Mouse (Mus musculus) intestine, postnatal 0 days (tissue): Measurements from ENCODE around the gene Msantd1. TPM values are rescaled to one million over a fixed set of nuclear protein-coding genes. Genes with fewer than 3 reads are reported as not detected.

Experiments used
- ATAC-seq: fragments of 200-750 bp; cut with Nextera tagmentation; 2 replicates; pipeline ENCODE4 v1.8.0; 2017; ENCODE audit warnings: mild to moderate bottlenecking, moderate TSS enrichment, moderate library complexity
- H3K27ac ChIP-seq: fragments of 300-500 bp; sonication (generic); 2 replicates; pipeline ENCODE4 v1.5.1; 2014; ENCODE audit warnings: mild to moderate bottlenecking, low read depth, low read length, moderate library complexity
- H3K27me3 ChIP-seq: fragments of 300-500 bp; sonication (generic); replicated peaks from 2 replicates; pipeline ENCODE4 v1.6.1; 2014; ENCODE audit warnings: low read length, mixed read lengths; ENCODE audit not compliant: control insufficient read depth, insufficient read depth
- H3K36me3 ChIP-seq: fragments of 300-500 bp; sonication (generic); 2 replicates; pipeline ENCODE4 v1.6.1; 2014; ENCODE audit warnings: mild to moderate bottlenecking, moderate library complexity; ENCODE audit not compliant: control insufficient read depth, insufficient read depth
- H3K4me1 ChIP-seq: fragments of 300-500 bp; sonication (generic); replicated peaks from 2 replicates; pipeline ENCODE4 v1.6.1; 2014; ENCODE audit warnings: antibody characterized with exemption, low read length, mixed read lengths; ENCODE audit not compliant: control insufficient read depth, insufficient read depth
- H3K4me2 ChIP-seq: fragments of 300-500 bp; sonication (generic); replicated peaks from 2 replicates; pipeline ENCODE4 v1.6.1; 2014; ENCODE audit warnings: low read depth, mild to moderate bottlenecking, moderate library complexity
- H3K4me3 ChIP-seq: fragments of 300-500 bp; sonication (generic); 2 replicates; pipeline ENCODE4 v1.5.1; 2014; ENCODE audit warnings: low read depth, low read length
- H3K9ac ChIP-seq: fragments of 300-500 bp; sonication (generic); 2 replicates; pipeline ENCODE4 v1.6.1; 2014; ENCODE audit warnings: mild to moderate bottlenecking, low read depth, low read length
- H3K9me3 ChIP-seq: fragments of 300-500 bp; sonication (generic); 2 replicates; pipeline ENCODE4 v1.6.1; 2016; ENCODE audit warnings: mixed run types; ENCODE audit not compliant: control insufficient read depth
- CTCF ChIP-seq: sonication (generic); IDR thresholded peaks from 2 replicates; pipeline ENCODE4 v1.5.1; 2016; ENCODE audit warnings: low read depth, mild to moderate bottlenecking, control low read depth, antibody characterized with exemption, moderate library complexity
- WGBS: fragments of 180-500 bp; shearing (Covaris S2); extraction: QIAGEN DNeasy Blood & Tissue Kit; methylation state at CpG from one replicate; pipeline ENCODE4 v1.1.7; 2014; 5-methylcytosine and 5-hydroxymethylcytosine counted together
- polyA plus RNA-seq: library from polyadenylated mRNA; unstranded; fragments of >200 nt; fragmentation: Nextera tagmentation; extraction: Ambion mirVana; gene quantifications from 2 replicates; pipeline ENCODE4 v1.2.1, GENCODE M21; 2015

Gene Msantd1
- polyA plus RNA-seq, 1 experiment from 2014 or later = 0.51 TPM

- no peak overlapping the region for H3K9ac ChIP-seq
- no peaks in the 10 kb centered on the region for H3K9me3 ChIP-seq
- TF ChIP-seq CTCF = no peak
- no peaks in the 10 kb centered on the region for H3K36me3 ChIP-seq
- no peak for ATAC-seq
- 56% methylated on average over 5 of the region's 5 CpGs for WGBS
- H3K4me1 ChIP-seq = no peaks in the 10 kb centered on the region
- H3K4me2 ChIP-seq = no peak overlapping the region
- H3K27ac ChIP-seq = no peak overlapping the region
- H3K4me3 ChIP-seq = no peak overlapping the region
- no peaks in the 10 kb centered on the region for H3K27me3 ChIP-seq
Observed at GRCm38 (mm10) chr5:34955630-34956029, 47.8 kb downstream of the Msantd1 start.

DNA sequence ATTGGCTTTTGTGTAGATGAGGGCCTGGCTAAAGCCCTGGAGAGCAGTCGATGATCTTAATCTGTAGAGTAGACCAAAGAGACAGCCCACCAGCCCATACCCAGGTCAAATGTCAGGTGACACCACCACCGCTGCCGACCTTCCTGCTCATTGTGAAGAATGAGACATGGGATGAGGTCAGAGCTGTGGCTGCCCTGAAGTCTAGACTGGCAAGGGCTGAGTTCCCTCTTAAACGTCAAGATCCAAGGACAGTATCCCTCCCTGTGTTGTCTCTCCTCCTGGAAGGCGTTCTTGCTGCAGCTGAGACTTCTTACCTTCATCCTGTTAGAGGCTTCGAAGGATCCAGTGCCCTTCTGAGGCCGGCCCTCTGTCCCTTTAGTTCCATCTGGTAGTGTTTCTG, 48.3 kb downstream of the Msantd1 start:
- H3K9ac ChIP-seq = no peak overlapping the region
- H3K27ac ChIP-seq = no peak overlapping the region
- no peaks in the 10 kb centered on the region for H3K27me3 ChIP-seq
- H3K36me3 ChIP-seq = no peaks in the 10 kb centered on the region
- no peak overlapping the region for H3K4me3 ChIP-seq
- 82% methylated on average over 7 of the region's 7 CpGs for WGBS
- no peaks in the 10 kb centered on the region for H3K9me3 ChIP-seq
- no peaks in the 10 kb centered on the region for H3K4me1 ChIP-seq
- ATAC-seq = no peak
- H3K4me2 ChIP-seq = no peak overlapping the region
- no peak for TF ChIP-seq CTCF

GRCm38 (mm10) chr5:34957015-34957414, 49.2 kb downstream of the Msantd1 start:
- Histone ChIP-seq H3K27ac (no peak overlapping the region), H3K4me1 (no peaks in the 10 kb centered on the region), H3K4me2 (no peak overlapping the region), H3K9me3 (no peaks in the 10 kb centered on the region), H3K36me3 (no peaks in the 10 kb centered on the region; the same call in 1 of the 2 replicates), H3K27me3 (no peaks in the 10 kb centered on the region), H3K9ac (no peak overlapping the region), H3K4me3 (no peak overlapping the region)
- 66% methylated on average over 2 of the region's 2 CpGs for WGBS
- no peak for TF ChIP-seq CTCF
- ATAC-seq = no peak

DNA sequence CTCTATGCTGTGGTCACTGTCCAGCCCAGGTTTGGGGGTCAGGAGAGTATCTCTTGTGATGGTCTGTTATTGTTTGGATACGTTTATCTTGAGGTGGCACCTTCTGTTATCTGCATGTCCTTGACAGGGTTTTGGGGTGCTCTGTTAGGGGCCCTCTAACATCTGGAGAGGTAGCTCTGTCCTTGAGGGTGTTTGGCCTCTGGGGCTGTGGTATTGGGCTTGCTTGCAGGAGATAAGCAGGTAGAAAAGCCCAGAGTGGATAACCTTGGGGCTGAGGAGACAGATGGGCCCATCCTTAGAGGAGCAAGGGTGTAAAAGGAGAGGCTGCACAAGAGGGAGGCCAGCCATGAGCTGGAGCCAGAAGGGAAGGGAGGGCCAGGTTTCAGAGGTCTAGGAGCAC, 52.2 kb downstream of the Msantd1 start:
- Histone ChIP-seq H3K4me3 (no peak overlapping the region), H3K27ac (no peak overlapping the region), H3K9me3 (no peaks in the 10 kb centered on the region), H3K4me2 (no peak overlapping the region), H3K36me3 (peaks cover 3% of the 10 kb centered on the region), H3K27me3 (no peaks in the 10 kb centered on the region), H3K4me1 (no peaks in the 10 kb centered on the region), H3K9ac (no peak overlapping the region)
- TF ChIP-seq CTCF = no peak
- 65% methylated on average over 1 of the region's 1 CpGs for WGBS
- no peak for ATAC-seq

DNA sequence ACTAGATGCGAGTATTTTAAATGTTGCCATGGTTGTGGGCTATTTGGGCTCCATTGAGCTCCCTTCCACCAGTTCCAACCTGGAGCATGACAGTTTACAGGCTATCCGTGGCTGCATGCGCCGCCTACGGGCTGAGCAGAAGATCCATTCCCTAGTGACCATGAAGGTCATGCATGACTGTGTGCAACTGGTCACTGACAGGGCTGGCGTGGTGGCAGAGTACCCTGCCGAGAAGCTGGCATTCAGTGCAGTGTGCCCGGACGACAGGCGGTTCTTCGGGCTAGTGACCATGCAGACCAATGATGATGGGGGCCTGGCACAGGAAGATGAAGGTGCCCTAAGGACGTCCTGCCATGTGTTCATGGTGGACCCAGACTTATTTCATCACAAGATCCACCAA, 57.7 kb downstream of the Msantd1 start:
- no peak overlapping the region for H3K4me3 ChIP-seq
- peaks cover 10% of the 10 kb centered on the region for H3K36me3 ChIP-seq
- H3K9ac ChIP-seq = no peak overlapping the region
- ATAC-seq = no peak
- WGBS = 95% methylated on average over 12 of the region's 12 CpGs
- H3K9me3 ChIP-seq = no peaks in the 10 kb centered on the region
- H3K27me3 ChIP-seq = no peaks in the 10 kb centered on the region
- no peaks in the 10 kb centered on the region for H3K4me1 ChIP-seq
- TF ChIP-seq CTCF = no peak
- no peak overlapping the region for H3K27ac ChIP-seq
- no peak overlapping the region for H3K4me2 ChIP-seq

DNA sequence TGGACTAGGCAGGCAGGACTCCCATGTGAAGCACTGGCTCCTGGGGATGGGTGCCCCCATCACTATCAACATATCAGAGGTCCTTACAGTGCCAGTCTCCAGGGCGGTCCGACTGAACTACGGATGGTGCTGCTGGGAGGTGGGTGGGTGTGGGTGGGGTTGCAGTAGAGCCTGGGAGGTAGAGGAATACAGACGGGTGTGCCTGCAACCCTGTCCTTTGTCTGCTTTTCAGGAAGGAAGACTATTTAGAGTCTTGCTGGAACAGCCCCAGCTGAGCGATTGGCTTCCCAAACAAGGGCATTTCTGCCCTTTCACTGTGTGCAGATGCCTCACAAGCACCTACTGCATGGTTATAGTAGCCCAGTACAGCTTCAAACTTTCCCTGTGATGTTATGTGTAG, 60.6 kb downstream of the Msantd1 start:
- Histone ChIP-seq H3K9ac (no peak overlapping the region), H3K36me3 (peaks cover 10% of the 10 kb centered on the region), H3K9me3 (no peaks in the 10 kb centered on the region), H3K27me3 (no peaks in the 10 kb centered on the region), H3K4me1 (no peaks in the 10 kb centered on the region), H3K4me2 (no peak overlapping the region), H3K4me3 (no peak overlapping the region), H3K27ac (no peak overlapping the region)
- ATAC-seq = no peak
- WGBS = 80% methylated on average over 5 of the region's 5 CpGs
- no peak for TF ChIP-seq CTCF

DNA sequence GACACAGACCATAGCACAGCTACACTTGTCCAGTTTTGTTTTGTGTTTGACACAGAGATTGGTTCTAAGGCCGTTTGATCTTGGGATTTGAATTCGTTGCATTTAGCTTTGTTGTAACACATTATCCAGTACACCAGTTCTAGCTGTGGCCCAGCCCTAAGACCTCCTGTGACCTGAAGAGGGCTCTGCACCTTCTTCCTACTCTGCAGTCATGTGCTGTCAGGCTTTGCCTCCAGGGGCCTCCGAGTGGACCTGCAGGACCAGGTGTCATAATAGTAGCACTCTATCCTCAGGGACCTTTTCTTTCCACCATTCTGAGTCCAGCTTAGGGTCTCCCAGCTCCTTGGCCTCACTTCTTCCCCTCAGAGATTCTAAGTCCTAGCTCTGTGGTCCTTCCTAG, 64.7 kb downstream of the Msantd1 start:
- no peak overlapping the region for H3K9ac ChIP-seq
- H3K4me3 ChIP-seq = no peak overlapping the region
- no peak overlapping the region for H3K27ac ChIP-seq
- H3K9me3 ChIP-seq = no peaks in the 10 kb centered on the region
- H3K27me3 ChIP-seq = peaks cover 10% of the 10 kb centered on the region; the same call in 1 of the 2 replicates
- no peaks in the 10 kb centered on the region for H3K4me1 ChIP-seq
- peaks cover 4% of the 10 kb centered on the region; the same call in 1 of the 2 replicates for H3K36me3 ChIP-seq
- H3K4me2 ChIP-seq = no peak overlapping the region
- TF ChIP-seq CTCF = no peak
- WGBS = 78% methylated on average over 3 of the region's 3 CpGs
- no peak for ATAC-seq

Other genes starting within 250 kb of the Msantd1 start
- gene Nop14, start 247.9 kb upstream of the Msantd1 start, polyA plus RNA-seq = 12.5 and 13.8 TPM in 2 replicates
- 1.1 and 2.0 TPM in 2 replicates for gene Grk4, start 247.6 kb upstream of the Msantd1 start, polyA plus RNA-seq
- gene Htt, start 146.3 kb upstream of the Msantd1 start, polyA plus RNA-seq = 3.7 and 4.3 TPM in 2 replicates
- 4.1 and 4.7 TPM in 2 replicates for gene Rgs12, start 41.4 kb downstream of the Msantd1 start, polyA plus RNA-seq
- gene Hgfac, start 133.5 kb downstream of the Msantd1 start, polyA plus RNA-seq = 8.2 and 10.5 TPM in 2 replicates
- 0.33 and 0.50 TPM in 2 replicates for gene Dok7, start 148.8 kb downstream of the Msantd1 start, polyA plus RNA-seq
- 47.7 and 50.6 TPM in 2 replicates for gene Lrpap1, start 197.8 kb downstream of the Msantd1 start, polyA plus RNA-seq